Mouse (Mus musculus): ENCODE data around the gene Myh6.
"Not testable (repeated sequence)": the region's sequence is repeated elsewhere in the genome, so short reads cannot be mapped to it uniquely, and the experiment has no call there.

Myh6 gene

GRCm38 (mm10) chr14:54966320-54966977 is at the start of gene Myh6:
Gene Myh6 (minus strand): TSS chr14:54966927.
- DNase-seq = no peak

GRCm38 (mm10) chr14:55015767-55016111 is 49.0 kb upstream of the Myh6 start:
- DNase-seq = no peak

GRCm38 (mm10) chr14:55014991-55015766 is 48.5 kb upstream of the Myh6 start, which contains the start of gene Ngdn:
Gene Ngdn (plus strand): TSS chr14:55015454.
- peak; percentile 100 for DNase-seq

GRCm38 (mm10) chr14:55014591-55014990 is 47.9 kb upstream of the Myh6 start:
- DNase-seq = no peak

GRCm38 (mm10) chr14:55011116-55011515 is 44.4 kb upstream of the Myh6 start:
- peak; percentile 28 for DNase-seq

GRCm38 (mm10) chr14:55008417-55008816 is 41.7 kb upstream of the Myh6 start:
- DNase-seq = no peak

- no peak for DNase-seq
Measured at GRCm38 (mm10) chr14:55007120-55007908, 40.6 kb upstream of the Myh6 start.

- DNase-seq = no peak
Measured at GRCm38 (mm10) chr14:55006541-55006940, 39.8 kb upstream of the Myh6 start.

- DNase-seq = no peak
Measured at GRCm38 (mm10) chr14:55005967-55006366, 39.2 kb upstream of the Myh6 start.

- peak; percentile 55 for DNase-seq
Measured at GRCm38 (mm10) chr14:55005506-55005905, 38.8 kb upstream of the Myh6 start.

- peak; percentile 44 for DNase-seq
Measured at GRCm38 (mm10) chr14:55003878-55004855, 37.4 kb upstream of the Myh6 start.

GRCm38 (mm10) chr14:55002687-55003120 is 36.0 kb upstream of the Myh6 start:
- no peak for DNase-seq

GRCm38 (mm10) chr14:55001938-55002686 is 35.4 kb upstream of the Myh6 start:
- DNase-seq = peak; percentile 27

GRCm38 (mm10) chr14:55001446-55001845 is 34.7 kb upstream of the Myh6 start:
- DNase-seq = no peak

- no peak for DNase-seq
Measured at GRCm38 (mm10) chr14:55000814-55001213, 34.1 kb upstream of the Myh6 start.

GRCm38 (mm10) chr14:54999868-55000267 is 33.1 kb upstream of the Myh6 start:
- not testable (repeated sequence) for DNase-seq

- no peak for DNase-seq
Measured at GRCm38 (mm10) chr14:54998680-54999079, 32.0 kb upstream of the Myh6 start.

GRCm38 (mm10) chr14:54997297-54997696 is 30.6 kb upstream of the Myh6 start:
- DNase-seq = no peak

- DNase-seq = no peak
Measured at GRCm38 (mm10) chr14:54996793-54997192, 30.1 kb upstream of the Myh6 start.

GRCm38 (mm10) chr14:54995457-54996138 is 28.9 kb upstream of the Myh6 start:
- DNase-seq = no peak

- DNase-seq = no peak
Measured at GRCm38 (mm10) chr14:54994869-54995186, 28.1 kb upstream of the Myh6 start.

Data from lung, postnatal 36 days (tissue).